Mouse (Mus musculus): ENCODE results near the gene Il5. TPM values are rescaled to one million over a fixed set of nuclear protein-coding genes. Genes with fewer than 3 reads are reported as not detected.

The Il5 gene
- polyA plus RNA-seq, 1 experiment from 2014 or later: not detected

DNA sequence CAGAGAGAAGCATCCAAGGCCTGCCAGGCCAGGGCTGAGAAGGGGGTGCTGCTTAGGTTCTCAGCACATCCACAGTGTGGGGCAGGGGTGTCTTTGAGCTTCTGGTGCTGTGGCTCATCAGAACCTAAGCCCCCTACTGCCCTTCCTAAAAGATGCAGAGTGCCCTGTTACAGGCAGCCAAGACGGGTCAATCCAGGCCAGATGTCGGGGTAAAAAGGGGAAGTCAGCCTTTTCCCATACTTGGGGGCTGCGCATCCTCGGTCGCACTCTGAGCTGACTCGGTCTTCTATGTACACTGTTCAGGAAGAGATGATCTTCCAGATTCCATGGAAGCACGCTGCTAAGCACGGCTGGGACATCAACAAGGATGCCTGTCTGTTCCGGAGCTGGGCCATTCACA lies 51.9 kb downstream of the Il5 start:
- WGBS (ENCODE audit: insufficient replicate concordance): 44% methylated on average over 9 of the region's 9 CpGs
- H3K27me3 ChIP-seq: peaks cover 39% of the 10 kb centered on the region

DNA sequence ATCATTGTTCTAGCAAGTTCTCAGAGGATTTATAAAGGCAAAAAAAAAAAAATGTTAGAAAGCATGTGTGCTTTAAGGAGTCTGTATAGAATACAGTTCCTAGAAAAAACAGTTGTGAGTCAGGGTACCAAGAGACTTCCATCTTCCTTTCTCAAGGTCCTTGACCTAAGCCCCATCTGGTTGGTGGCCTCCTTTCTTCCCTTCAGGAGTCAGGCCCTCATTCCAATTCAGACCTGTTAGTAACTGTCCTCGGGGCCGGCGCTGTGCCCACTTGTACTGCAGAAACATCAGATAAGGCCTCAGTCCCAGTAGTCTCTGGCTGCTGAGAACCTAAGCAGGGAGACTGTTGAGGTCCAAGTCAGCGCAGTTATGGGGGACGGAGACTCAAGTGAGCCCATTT lies 52.5 kb downstream of the Il5 start, which contains the start of gene Gm17334:
Gene Gm17334 (minus strand): TSS at position 101 of the 400 bp plus-strand sequence.
- H3K9ac ChIP-seq: no peak within 1 kb of the TSS
- ATAC-seq (ENCODE audit: low read depth): no peak
- no peaks in the 10 kb centered on the region for H3K9me3 ChIP-seq (replicated peaks)
- H3K4me1 ChIP-seq (replicated peaks): peaks cover 31% of the 10 kb centered on the region
- WGBS (ENCODE audit: insufficient replicate concordance): 71% methylated on average over 5 of the region's 5 CpGs
- no peak within 1 kb of the TSS for H3K4me2 ChIP-seq
- peaks cover 31% of the 10 kb centered on the region for H3K36me3 ChIP-seq
- no peak for DNase-seq
- H3K27me3 ChIP-seq: peaks cover 38% of the 10 kb centered on the region
- H3K4me3 ChIP-seq (replicated peaks): no peak within 1 kb of the TSS
- no peak within 1 kb of the TSS for H3K27ac ChIP-seq

More for the DNA sequence above, 51.9 kb downstream of the Il5 start:
- no peaks in the 10 kb centered on the region for H3K9me3 ChIP-seq (replicated peaks)
- H3K4me2 ChIP-seq: no peak overlapping the region
- H3K27ac ChIP-seq: no peak overlapping the region
- no peak overlapping the region for H3K9ac ChIP-seq
- ATAC-seq (ENCODE audit: low read depth) (no peak), DNase-seq (no peak)
- no peak overlapping the region for H3K4me3 ChIP-seq (replicated peaks)
- peaks cover 31% of the 10 kb centered on the region for H3K36me3 ChIP-seq
- H3K4me1 ChIP-seq (replicated peaks): peaks cover 26% of the 10 kb centered on the region

DNA sequence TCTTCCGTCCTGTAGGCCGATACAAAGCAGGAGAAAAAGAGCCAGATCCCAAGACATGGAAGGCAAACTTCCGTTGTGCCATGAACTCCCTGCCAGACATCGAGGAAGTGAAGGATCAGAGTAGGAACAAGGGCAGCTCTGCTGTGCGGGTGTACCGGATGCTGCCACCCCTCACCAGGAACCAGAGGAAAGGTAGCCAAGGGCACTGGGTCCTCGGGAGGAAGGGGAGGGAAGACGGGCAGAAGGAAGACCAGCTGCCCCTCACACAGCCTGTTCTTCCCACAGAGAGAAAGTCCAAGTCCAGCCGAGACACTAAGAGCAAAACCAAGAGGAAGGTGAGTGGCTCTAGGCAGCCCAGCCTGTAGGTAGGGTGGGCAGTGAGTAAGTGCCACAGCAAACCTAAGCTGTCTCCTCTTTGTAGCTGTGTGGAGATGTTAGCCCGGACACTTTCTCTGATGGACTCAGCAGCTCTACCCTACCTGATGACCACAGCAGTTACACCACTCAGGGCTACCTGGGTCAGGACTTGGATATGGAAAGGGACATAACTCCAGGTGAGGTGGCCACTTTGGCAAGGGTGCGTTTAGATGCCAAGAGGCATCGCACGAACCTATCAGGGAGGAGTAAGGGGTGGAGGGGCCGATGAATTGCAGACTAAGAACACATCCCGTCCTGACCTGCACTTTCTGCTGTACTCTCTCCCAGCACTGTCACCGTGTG lies 53.2 kb downstream of the Il5 start:
- Histone ChIP-seq H3K27ac (no peak overlapping the region), H3K4me2 (no peak overlapping the region), H3K4me1 (replicated peaks) (peaks cover 31% of the 10 kb centered on the region), H3K27me3 (peaks cover 31% of the 10 kb centered on the region), H3K4me3 (replicated peaks) (no peak overlapping the region), H3K36me3 (peaks cover 31% of the 10 kb centered on the region), H3K9ac (no peak overlapping the region), H3K9me3 (replicated peaks) (no peaks in the 10 kb centered on the region)
- no peak for ATAC-seq (ENCODE audit: low read depth)
- DNase-seq: no peak
- WGBS (ENCODE audit: insufficient replicate concordance): 73% methylated on average over 16 of the region's 16 CpGs

Small RNA genes within 50 kb of the gene (microRNA-seq; reads per million reads assigned to microRNA genes)
- not detected for gene Mir7671

Other genes with a start within 250 kb of the Il5 start
- 0.53 and 0.59 TPM in 2 replicates for gene Gm9945, start 240.6 kb upstream of the Il5 start, polyA plus RNA-seq (2015; fragmentation: Nextera tagmentation; extraction: Ambion mirVana)
- 11.0 and 13.2 TPM in 2 replicates for gene Sowaha, start 240.5 kb upstream of the Il5 start, polyA plus RNA-seq (2015; fragmentation: Nextera tagmentation; extraction: Ambion mirVana)
- gene Sept8, start 201.5 kb upstream of the Il5 start, polyA plus RNA-seq (2015; fragmentation: Nextera tagmentation; extraction: Ambion mirVana): 21.9 and 26.6 TPM in 2 replicates
- gene Kif3a, start 153.4 kb upstream of the Il5 start, polyA plus RNA-seq (2015; fragmentation: Nextera tagmentation; extraction: Ambion mirVana): 13.3 and 13.8 TPM in 2 replicates
- 0.60 and 0.82 TPM in 2 replicates for gene Il4, start 102.1 kb upstream of the Il5 start, polyA plus RNA-seq (2015; fragmentation: Nextera tagmentation; extraction: Ambion mirVana)
- not detected in 2 replicates for gene Il13, start 86.1 kb upstream of the Il5 start, polyA plus RNA-seq (2015; fragmentation: Nextera tagmentation; extraction: Ambion mirVana)
- gene Rad50, start 13.5 kb upstream of the Il5 start, polyA plus RNA-seq (2015; fragmentation: Nextera tagmentation; extraction: Ambion mirVana): 19.5 and 24.1 TPM in 2 replicates
- gene Irf1, start 49.2 kb downstream of the Il5 start, polyA plus RNA-seq (2015; fragmentation: Nextera tagmentation; extraction: Ambion mirVana): 6.7 and 8.1 TPM in 2 replicates
- gene Gm17334, start 52.4 kb downstream of the Il5 start, polyA plus RNA-seq (2015; fragmentation: Nextera tagmentation; extraction: Ambion mirVana): not detected in 2 replicates
- gene Gm12216, start 138.5 kb downstream of the Il5 start, polyA plus RNA-seq (2015; fragmentation: Nextera tagmentation; extraction: Ambion mirVana): 0.14 TPM in 1 of 2 replicates, not detected in the other
- 2.4 and 3.2 TPM in 2 replicates for gene Slc22a5, start 170.9 kb downstream of the Il5 start, polyA plus RNA-seq (2015; fragmentation: Nextera tagmentation; extraction: Ambion mirVana)